Mouse (Mus musculus) kidney, adult 2 months (tissue): Measurements from ENCODE around the gene Cog5.

Experiments
- CTCF ChIP-seq: fragments of 200-500 bp; conservative IDR thresholded peaks from 2 replicates; pipeline ENCODE4 v1.5.1; 2011; ENCODE audit warnings: low read depth, mild to moderate bottlenecking, control low read depth, low read length, moderate library complexity, mixed read lengths; ENCODE audit not compliant: insufficient read depth, insufficient read length
- POLR2A ChIP-seq: fragments of 200-500 bp; IDR thresholded peaks from one replicate; pipeline ENCODE4 v1.6.1; 2011; ENCODE audit warnings: low read depth, low read length, control low read depth

GRCm38 (mm10) chr12:31806410-31807154 lies 151.9 kb downstream of the Cog5 start:
- no peak for TF ChIP-seq POLR2A
- TF ChIP-seq CTCF = no peak
